Mouse (Mus musculus): ENCODE measurements around the gene Iqck. TPM values are rescaled to one million over a fixed set of nuclear protein-coding genes. Genes with fewer than 3 reads are reported as not detected.

Iqck gene
- polyA plus RNA-seq, 1 experiment from 2014 or later: 2.2 TPM

DNA sequence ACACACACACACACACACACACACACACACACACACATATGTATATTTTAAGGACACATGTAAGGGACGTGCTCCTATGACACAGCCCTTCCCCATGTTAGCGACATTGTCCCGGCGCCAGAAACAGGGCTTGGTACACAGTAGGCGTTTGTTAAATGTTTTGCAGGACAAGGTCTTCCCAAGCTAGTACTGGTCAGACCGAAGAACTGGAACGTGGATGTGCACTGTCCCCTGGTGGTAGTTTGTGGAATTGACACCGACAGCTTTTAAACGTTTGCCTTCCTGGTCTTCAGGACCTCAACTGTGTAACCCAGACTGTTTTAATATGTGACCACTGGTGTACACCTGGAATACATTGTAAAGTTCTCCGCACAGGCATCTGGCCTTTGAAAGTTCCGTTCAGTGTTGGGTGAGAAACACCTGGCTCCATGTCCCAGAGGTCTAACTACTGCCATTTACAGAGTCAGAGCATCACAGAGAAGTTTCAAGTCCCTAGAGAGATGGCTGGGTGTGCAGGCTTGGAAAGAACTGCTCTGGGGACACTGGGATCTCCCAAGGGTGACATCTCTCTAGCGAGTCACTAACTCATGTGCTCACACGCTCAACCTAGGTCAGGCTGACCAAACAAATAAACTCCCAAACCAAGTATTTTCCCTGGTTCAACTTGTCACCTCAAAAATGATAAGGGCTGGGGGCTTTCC is 140.7 kb downstream of the Iqck start:
- no peaks in the 10 kb centered on the region for H3K27me3 ChIP-seq (replicated peaks; ENCODE audit: control insufficient read depth, insufficient read depth, low read length)
- H3K36me3 ChIP-seq (ENCODE audit: control insufficient read depth, insufficient read depth, low read length): no peaks in the 10 kb centered on the region
- H3K4me2 ChIP-seq (ENCODE audit: low read length): peak overlapping the region; percentile 85; the same call in 1 of the 2 replicates
- ATAC-seq (replicated peaks; ENCODE audit: low FRiP score, low TSS enrichment, low read depth) (peak; percentile 32), DNase-seq (ENCODE audit: low spot score) (peak; percentile 91)
- WGBS: 10% methylated on average over 13 of the region's 13 CpGs
- H3K9ac ChIP-seq (ENCODE audit: low read length): no peak overlapping the region
- no peak overlapping the region for H3K27ac ChIP-seq (ENCODE audit: low read depth)
- H3K4me1 ChIP-seq (replicated peaks; ENCODE audit: control insufficient read depth, insufficient read depth, low read length): peaks cover 5% of the 10 kb centered on the region; the same call in 1 of the 2 replicates
- H3K4me3 ChIP-seq (ENCODE audit: low read depth, low read length): no peak overlapping the region
- H3K9me3 ChIP-seq (ENCODE audit: control insufficient read depth, low read length): no peaks in the 10 kb centered on the region

DNA sequence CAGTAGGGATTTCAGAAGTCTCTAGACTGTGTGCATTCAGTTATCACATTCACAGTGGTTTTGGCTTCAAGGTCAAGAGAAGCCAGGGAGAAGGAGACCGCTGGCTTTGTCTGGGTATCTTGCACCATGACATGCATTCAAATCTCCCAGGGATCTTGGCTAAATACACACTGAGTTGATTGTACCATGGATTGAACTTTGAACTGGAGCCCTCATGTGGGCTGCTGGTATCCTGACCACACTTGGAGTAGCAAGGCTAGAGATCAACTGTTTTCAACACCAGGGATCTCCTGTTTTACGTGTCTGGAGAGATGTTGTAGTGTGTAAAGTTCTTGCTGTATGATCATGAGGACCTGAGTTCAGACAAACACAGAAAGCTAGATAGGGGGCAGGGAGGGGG is 144.3 kb downstream of the Iqck start:
- H3K27me3 ChIP-seq (replicated peaks; ENCODE audit: control insufficient read depth, insufficient read depth, low read length): no peaks in the 10 kb centered on the region
- no peak overlapping the region for H3K4me3 ChIP-seq (ENCODE audit: low read depth, low read length)
- no peaks in the 10 kb centered on the region for H3K36me3 ChIP-seq (ENCODE audit: control insufficient read depth, insufficient read depth, low read length)
- no peaks in the 10 kb centered on the region for H3K9me3 ChIP-seq (ENCODE audit: control insufficient read depth, low read length)
- ATAC-seq (replicated peaks; ENCODE audit: low FRiP score, low TSS enrichment, low read depth): no peak
- no peak for DNase-seq (ENCODE audit: low spot score)
- H3K4me1 ChIP-seq (replicated peaks; ENCODE audit: control insufficient read depth, insufficient read depth, low read length): no peaks in the 10 kb centered on the region; the same call in 1 of the 2 replicates
- H3K9ac ChIP-seq (ENCODE audit: low read length): no peak overlapping the region
- WGBS: 72% methylated on average over 2 of the region's 2 CpGs
- H3K4me2 ChIP-seq (ENCODE audit: low read length): no peak overlapping the region
- no peak overlapping the region for H3K27ac ChIP-seq (ENCODE audit: low read depth)

DNA sequence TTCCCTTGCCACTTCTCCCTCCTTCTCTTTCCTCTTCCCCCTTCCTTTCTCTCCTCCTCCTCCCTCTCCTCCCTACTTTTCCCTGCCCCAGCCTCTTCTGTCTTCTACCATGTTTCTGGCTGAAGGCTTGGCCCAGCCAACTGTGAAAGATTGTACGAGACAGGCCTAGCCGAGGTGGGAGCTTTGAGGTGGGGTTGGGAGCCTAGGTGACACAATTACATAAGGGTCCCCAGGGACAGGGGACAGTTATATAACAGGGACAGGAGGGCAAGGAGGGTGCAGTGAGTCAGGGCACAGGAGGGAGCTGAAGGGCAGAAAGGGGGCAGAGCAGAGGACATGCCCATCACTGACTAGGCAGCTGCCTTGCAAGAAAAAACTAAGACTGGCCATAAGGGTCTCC is 146.4 kb downstream of the Iqck start:
- no peak overlapping the region for H3K4me3 ChIP-seq (ENCODE audit: low read depth, low read length)
- H3K4me2 ChIP-seq (ENCODE audit: low read length): no peak overlapping the region
- ATAC-seq (replicated peaks; ENCODE audit: low FRiP score, low TSS enrichment, low read depth): no peak
- H3K9ac ChIP-seq (ENCODE audit: low read length): no peak overlapping the region
- H3K36me3 ChIP-seq (ENCODE audit: control insufficient read depth, insufficient read depth, low read length): no peaks in the 10 kb centered on the region
- no peaks in the 10 kb centered on the region for H3K9me3 ChIP-seq (ENCODE audit: control insufficient read depth, low read length)
- no peaks in the 10 kb centered on the region for H3K27me3 ChIP-seq (replicated peaks; ENCODE audit: control insufficient read depth, insufficient read depth, low read length)
- DNase-seq (ENCODE audit: low spot score): no peak
- 70% methylated on average over 2 of the region's 2 CpGs for WGBS
- H3K27ac ChIP-seq (ENCODE audit: low read depth): no peak overlapping the region
- no peaks in the 10 kb centered on the region for H3K4me1 ChIP-seq (replicated peaks; ENCODE audit: control insufficient read depth, insufficient read depth, low read length)

DNA sequence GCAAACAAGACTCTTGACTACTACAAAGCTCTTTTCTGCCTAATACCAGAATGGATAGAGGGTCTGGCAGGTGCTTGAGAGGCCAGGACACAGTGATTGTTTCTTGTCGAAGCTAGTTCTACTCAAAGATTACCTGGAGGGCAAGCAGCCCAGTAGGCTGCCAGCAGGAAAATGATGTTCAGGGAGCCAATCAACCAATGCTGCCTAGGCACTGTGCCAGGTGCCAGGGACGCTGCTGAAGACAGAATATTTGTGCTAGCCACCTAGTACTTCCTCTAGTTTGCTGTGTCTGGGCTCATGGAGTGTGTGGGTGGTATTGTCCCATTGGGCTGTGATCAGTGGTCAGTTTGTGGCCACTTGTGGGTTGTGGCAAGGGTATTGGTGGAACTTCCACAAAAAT is 146.9 kb downstream of the Iqck start:
- H3K9me3 ChIP-seq (ENCODE audit: control insufficient read depth, low read length): no peaks in the 10 kb centered on the region
- H3K4me1 ChIP-seq (replicated peaks; ENCODE audit: control insufficient read depth, insufficient read depth, low read length): no peaks in the 10 kb centered on the region
- H3K36me3 ChIP-seq (ENCODE audit: control insufficient read depth, insufficient read depth, low read length): no peaks in the 10 kb centered on the region
- WGBS: 54% methylated on average over 2 of the region's 2 CpGs
- no peaks in the 10 kb centered on the region for H3K27me3 ChIP-seq (replicated peaks; ENCODE audit: control insufficient read depth, insufficient read depth, low read length)
- no peak overlapping the region for H3K4me2 ChIP-seq (ENCODE audit: low read length)
- no peak for ATAC-seq (replicated peaks; ENCODE audit: low FRiP score, low TSS enrichment, low read depth)
- H3K27ac ChIP-seq (ENCODE audit: low read depth): no peak overlapping the region
- DNase-seq (ENCODE audit: low spot score): no peak
- no peak overlapping the region for H3K4me3 ChIP-seq (ENCODE audit: low read depth, low read length)
- no peak overlapping the region for H3K9ac ChIP-seq (ENCODE audit: low read length)

DNA sequence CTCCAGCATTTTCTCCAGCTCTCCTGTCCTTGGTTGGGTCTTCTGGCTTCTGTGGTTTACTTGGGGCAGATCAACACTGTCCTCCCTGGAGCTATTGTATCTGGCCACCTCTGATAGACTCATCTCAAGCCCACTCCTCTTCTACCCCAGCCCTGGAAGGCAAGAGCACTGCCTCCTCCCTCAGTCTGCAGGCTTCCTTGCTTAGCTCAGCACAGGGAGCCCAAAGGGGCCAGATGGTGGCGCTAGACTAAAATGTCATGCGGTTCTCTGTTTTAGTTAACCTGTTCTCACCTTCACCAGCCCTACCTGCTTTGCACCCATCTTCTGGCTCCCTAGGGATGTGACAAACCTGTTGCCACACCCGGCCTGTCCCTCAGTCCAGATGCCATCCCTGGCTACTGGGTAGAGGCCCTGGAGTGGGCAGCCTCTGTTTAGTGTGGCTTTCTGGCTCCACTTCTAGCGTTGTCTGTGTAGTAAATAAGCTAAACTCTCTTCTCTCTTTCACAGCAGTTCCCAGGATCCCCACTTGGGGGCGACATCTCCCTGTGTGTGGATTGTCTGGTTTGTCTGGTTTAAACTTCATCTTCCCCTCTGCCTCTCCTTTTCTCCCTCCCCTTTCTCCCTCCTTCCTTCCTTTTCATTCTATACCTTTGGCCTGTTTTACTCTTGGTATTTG is 155.4 kb downstream of the Iqck start:
- no peaks in the 10 kb centered on the region for H3K4me1 ChIP-seq (replicated peaks; ENCODE audit: control insufficient read depth, insufficient read depth, low read length)
- H3K9ac ChIP-seq (ENCODE audit: low read length): no peak overlapping the region
- DNase-seq (ENCODE audit: low spot score) (peak; percentile 89), ATAC-seq (replicated peaks; ENCODE audit: low FRiP score, low TSS enrichment, low read depth) (0 out of 2 replicates have a peak, but pooled peaks have one; percentile 11)
- H3K4me3 ChIP-seq (ENCODE audit: low read depth, low read length): no peak overlapping the region
- H3K9me3 ChIP-seq (ENCODE audit: control insufficient read depth, low read length): no peaks in the 10 kb centered on the region
- no peak overlapping the region for H3K27ac ChIP-seq (ENCODE audit: low read depth)
- H3K36me3 ChIP-seq (ENCODE audit: control insufficient read depth, insufficient read depth, low read length): no peaks in the 10 kb centered on the region
- no peaks in the 10 kb centered on the region for H3K27me3 ChIP-seq (replicated peaks; ENCODE audit: control insufficient read depth, insufficient read depth, low read length)
- no peak overlapping the region for H3K4me2 ChIP-seq (ENCODE audit: low read length)
- 18% methylated on average over 5 of the region's 5 CpGs for WGBS

DNA sequence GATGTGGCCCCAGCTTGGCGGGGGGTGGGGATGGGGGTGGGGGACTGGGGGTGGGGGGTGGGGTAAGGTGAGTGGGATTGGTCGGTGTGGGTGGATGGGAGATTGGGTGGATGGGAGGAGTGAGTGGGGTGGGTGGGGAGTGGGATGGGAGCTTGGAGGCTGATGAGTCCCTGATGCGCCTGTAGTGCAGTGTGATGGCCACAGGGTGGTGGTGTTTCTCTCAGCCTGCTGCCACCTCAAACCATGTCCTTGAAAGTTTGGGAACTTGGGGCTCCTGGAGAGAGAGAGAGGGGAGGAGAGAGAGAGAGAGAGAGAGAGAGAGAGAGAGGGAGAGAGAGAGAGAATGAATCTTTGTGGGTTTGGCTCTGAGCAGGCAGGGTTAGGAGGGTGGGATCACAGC is 160.2 kb downstream of the Iqck start:
- ATAC-seq (replicated peaks; ENCODE audit: low FRiP score, low TSS enrichment, low read depth) (no peak), DNase-seq (ENCODE audit: low spot score) (no peak)
- Histone ChIP-seq H3K4me2 (ENCODE audit: low read length) (no peak overlapping the region), H3K9me3 (ENCODE audit: control insufficient read depth, low read length) (no peaks in the 10 kb centered on the region), H3K9ac (ENCODE audit: low read length) (no peak overlapping the region), H3K27ac (ENCODE audit: low read depth) (no peak overlapping the region), H3K36me3 (ENCODE audit: control insufficient read depth, insufficient read depth, low read length) (no peaks in the 10 kb centered on the region), H3K27me3 (replicated peaks; ENCODE audit: control insufficient read depth, insufficient read depth, low read length) (no peaks in the 10 kb centered on the region), H3K4me1 (replicated peaks; ENCODE audit: control insufficient read depth, insufficient read depth, low read length) (no peaks in the 10 kb centered on the region), H3K4me3 (ENCODE audit: low read depth, low read length) (no peak overlapping the region)
- 5% methylated on average over 3 of the region's 3 CpGs for WGBS

DNA sequence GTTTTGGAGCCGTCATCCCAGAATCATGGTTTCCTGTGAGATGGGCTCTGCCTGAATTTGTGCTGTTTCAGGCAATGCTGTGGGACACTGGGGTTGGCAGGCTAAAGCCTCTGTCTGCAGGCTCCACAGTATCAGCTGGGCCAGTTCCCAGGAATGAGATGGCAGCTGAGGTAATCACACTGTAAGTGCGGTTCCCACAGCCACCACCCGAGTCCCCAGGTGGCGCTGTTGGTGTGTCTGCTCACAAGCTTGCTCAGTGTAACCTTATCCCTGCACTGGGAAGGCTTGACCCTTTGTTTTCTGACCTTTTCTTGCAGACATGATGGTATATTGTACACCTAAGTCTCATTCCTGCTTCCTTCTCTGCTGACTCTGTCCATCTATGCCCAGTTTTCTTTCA is 164.0 kb downstream of the Iqck start:
- no peaks in the 10 kb centered on the region for H3K4me1 ChIP-seq (replicated peaks; ENCODE audit: control insufficient read depth, insufficient read depth, low read length)
- ATAC-seq (replicated peaks; ENCODE audit: low FRiP score, low TSS enrichment, low read depth) (0 out of 2 replicates have a peak, but pooled peaks have one; percentile 34), DNase-seq (ENCODE audit: low spot score) (peak; percentile 67)
- H3K27me3 ChIP-seq (replicated peaks; ENCODE audit: control insufficient read depth, insufficient read depth, low read length): no peaks in the 10 kb centered on the region
- H3K36me3 ChIP-seq (ENCODE audit: control insufficient read depth, insufficient read depth, low read length): no peaks in the 10 kb centered on the region
- no peak overlapping the region for H3K27ac ChIP-seq (ENCODE audit: low read depth)
- no peak overlapping the region for H3K4me2 ChIP-seq (ENCODE audit: low read length)
- 17% methylated on average over 4 of the region's 4 CpGs for WGBS
- H3K9ac ChIP-seq (ENCODE audit: low read length): no peak overlapping the region
- H3K9me3 ChIP-seq (ENCODE audit: control insufficient read depth, low read length): no peaks in the 10 kb centered on the region
- H3K4me3 ChIP-seq (ENCODE audit: low read depth, low read length): no peak overlapping the region

Data from intestine, embryonic 14.5 days (tissue).